Mouse (Mus musculus) lung, embryonic 16.5 days (tissue): ENCODE results near the gene 4933421I07Rik. TPM values are rescaled to one million over a fixed set of nuclear protein-coding genes. Genes with fewer than 3 reads are reported as not detected.

Experiments
- polyA plus RNA-seq: library from polyadenylated mRNA; unstranded; fragments of >200 nt; fragmentation: Nextera tagmentation; extraction: Ambion mirVana; gene quantifications from 2 replicates; pipeline ENCODE4 v1.2.1, GENCODE M21; 2015

The 4933421I07Rik gene
- polyA plus RNA-seq, 1 experiment from 2014 or later: not detected

Other genes with a start within 250 kb of the 4933421I07Rik start
- gene Vmn2r61, start 188.1 kb downstream of the 4933421I07Rik start, polyA plus RNA-seq: not detected in 2 replicates
- gene Zfp141, start 57.6 kb upstream of the 4933421I07Rik start, polyA plus RNA-seq: 7.5 and 9.7 TPM in 2 replicates
- gene Gm21028, start 130.5 kb upstream of the 4933421I07Rik start, polyA plus RNA-seq: not detected in 2 replicates
- 2.2 and 2.6 TPM in 2 replicates for gene Zfp977, start 144.4 kb upstream of the 4933421I07Rik start, polyA plus RNA-seq
- 4.3 and 4.9 TPM in 2 replicates for gene Zfp976, start 194.5 kb upstream of the 4933421I07Rik start, polyA plus RNA-seq
- gene Zfp975, start 244.6 kb upstream of the 4933421I07Rik start, polyA plus RNA-seq: 9.8 and 10.2 TPM in 2 replicates